Mouse (Mus musculus): ENCODE measurements around the gene Acsbg1.

Acsbg1 gene

GRCm38 (mm10) chr9:54668455-54668854 lies 6.8 kb upstream of the Acsbg1 start:
- no peak for DNase-seq (ENCODE audit: low spot score)

GRCm38 (mm10) chr9:54666116-54666515 lies 4.4 kb upstream of the Acsbg1 start:
- no peak for DNase-seq (ENCODE audit: low spot score)

GRCm38 (mm10) chr9:54664358-54664757 lies 2.7 kb upstream of the Acsbg1 start:
- DNase-seq (ENCODE audit: low spot score), result no peak

- no peak for DNase-seq (ENCODE audit: low spot score)
Measured at GRCm38 (mm10) chr9:54658773-54659172, 2.9 kb downstream of the Acsbg1 start.

- no peak for DNase-seq (ENCODE audit: low spot score)
Measured at GRCm38 (mm10) chr9:54656402-54656801, 5.3 kb downstream of the Acsbg1 start.

GRCm38 (mm10) chr9:54655846-54656245 lies 5.8 kb downstream of the Acsbg1 start:
- DNase-seq (ENCODE audit: low spot score), result peak; percentile 69

- DNase-seq (ENCODE audit: low spot score), result peak; percentile 62
Measured at GRCm38 (mm10) chr9:54652778-54653177, 8.9 kb downstream of the Acsbg1 start.

GRCm38 (mm10) chr9:54649360-54649759 lies 12.3 kb downstream of the Acsbg1 start:
- DNase-seq (ENCODE audit: low spot score), result peak; percentile 95

GRCm38 (mm10) chr9:54647456-54647855 lies 14.2 kb downstream of the Acsbg1 start:
- DNase-seq (ENCODE audit: low spot score), result no peak

GRCm38 (mm10) chr9:54646252-54646651 lies 15.4 kb downstream of the Acsbg1 start:
- DNase-seq (ENCODE audit: low spot score), result no peak

GRCm38 (mm10) chr9:54645530-54645929 lies 16.1 kb downstream of the Acsbg1 start:
- no peak for DNase-seq (ENCODE audit: low spot score)

- no peak for DNase-seq (ENCODE audit: low spot score)
Measured at GRCm38 (mm10) chr9:54643179-54643578, 18.5 kb downstream of the Acsbg1 start.

GRCm38 (mm10) chr9:54642556-54642955 lies 19.1 kb downstream of the Acsbg1 start:
- DNase-seq (ENCODE audit: low spot score), result no peak

- DNase-seq (ENCODE audit: low spot score), result peak; percentile 48
Measured at GRCm38 (mm10) chr9:54642149-54642548, 19.5 kb downstream of the Acsbg1 start.

GRCm38 (mm10) chr9:54641548-54641947 lies 20.1 kb downstream of the Acsbg1 start:
- no peak for DNase-seq (ENCODE audit: low spot score)

- peak; percentile 54 for DNase-seq (ENCODE audit: low spot score)
Measured at GRCm38 (mm10) chr9:54639192-54639591, 22.5 kb downstream of the Acsbg1 start.

- peak; percentile 55 for DNase-seq (ENCODE audit: low spot score)
Measured at GRCm38 (mm10) chr9:54637510-54638314, 24.0 kb downstream of the Acsbg1 start.

GRCm38 (mm10) chr9:54633401-54633800 lies 28.3 kb downstream of the Acsbg1 start:
- no peak for DNase-seq (ENCODE audit: low spot score)

GRCm38 (mm10) chr9:54630905-54631304 lies 30.8 kb downstream of the Acsbg1 start:
- no peak for DNase-seq (ENCODE audit: low spot score)

GRCm38 (mm10) chr9:54629613-54630261 lies 31.9 kb downstream of the Acsbg1 start:
- peak; percentile 68 for DNase-seq (ENCODE audit: low spot score)

GRCm38 (mm10) chr9:54628752-54629151 lies 32.9 kb downstream of the Acsbg1 start:
- DNase-seq (ENCODE audit: low spot score), result peak; percentile 41

- no peak for DNase-seq (ENCODE audit: low spot score)
Measured at GRCm38 (mm10) chr9:54627240-54627639, 34.4 kb downstream of the Acsbg1 start.

GRCm38 (mm10) chr9:54614182-54614850 lies 47.4 kb downstream of the Acsbg1 start:
- peak; percentile 82 for DNase-seq (ENCODE audit: low spot score)
